21 mouse cellular contexts compared by ENCODE assay signal in genomic region chr10:91875450-91875849, GRCm38 (mm10).
A peak's percentile ranks its signal among the peaks of the same experiment; 100 is the strongest.
DNase-seq lines count a peak whose midpoint lies in the region; ATAC-seq lines count a peak whose summit lies in the region.
"Had no signal": no experiment of that assay in that cellular context is flagged by ENCODE, and none has a peak within 500 bp of the region (broad histone marks: within the 10 kb centered on the region; RNA-seq: fewer than 3 reads in every experiment).

No protein-coding gene starts in this region.

- peak; percentile 90 for ATAC-seq in frontal cortex, adult (ENCODE audit: low TSS enrichment)
- ATAC-seq: activated CD4-positive, CD25-positive, alpha-beta regulatory T cell, adult 4 months; CD4-positive, CD25-positive, alpha-beta regulatory T cell, adult 4 months; forebrain, embryonic 13.5 days; forebrain, embryonic 15.5 days; forebrain, postnatal 0 days; Patski had no signal

- DNase-seq in frontal cortex, postnatal 14 days (ENCODE audit: low spot score in 2 of 2) = no peak
- peak; percentile 18 for DNase-seq in right cerebral cortex, adult 18-20 months
- no peak for DNase-seq in right cerebral cortex, postnatal 10 days (ENCODE audit: low spot score in 2 of 2)
- DNase-seq in embryo, embryonic 10 days (ENCODE audit: low spot score) = no peak
- DNase-seq: adrenal gland, adult 8-10 months; adrenal gland, postnatal 14 days; adrenal gland, postnatal 36 days; B cell, adult 2 months; cerebellum, adult 11 months; cerebellum, adult 18-20 months; cerebellum, adult 8-10 months; cerebellum, adult 9-11 months; cerebellum, postnatal 14 days; cerebellum, postnatal 36 days; forebrain, postnatal 0 days had no signal
